Mouse (Mus musculus): ENCODE results near the gene Clec16a.

GRCm38 (mm10) chr16:10651804-10652203 is 106.7 kb downstream of the Clec16a start:
- TF ChIP-seq POLR2A (IDR thresholded peaks at IDR 0.05; ENCODE audit: low read depth, low read length), result no peak
- no peak for TF ChIP-seq CTCF (conservative IDR thresholded peaks at IDR 0.05; ENCODE audit: insufficient read depth, insufficient read length, low read depth, low read length)

Measured in kidney, adult 2 months (tissue).